Mouse (Mus musculus): Measurements from ENCODE around the gene Gja1. TPM values are rescaled to one million over a fixed set of nuclear protein-coding genes. Genes with fewer than 3 reads are reported as not detected.
"Not testable (repeated sequence)": the region's sequence is repeated elsewhere in the genome, so short reads cannot be mapped to it uniquely, and the experiment has no call there.

Gja1 gene
- polyA plus RNA-seq, 1 experiment from 2014 or later, result 7.3 TPM

- ATAC-seq (ENCODE audit: low read depth) (no peak), DNase-seq (no peak)
- WGBS (ENCODE audit: insufficient replicate concordance), result 76% methylated on average over 13 of the region's 13 CpGs
- no peak overlapping the region for H3K4me3 ChIP-seq (replicated peaks)
- H3K4me2 ChIP-seq, result no peak overlapping the region
- H3K27me3 ChIP-seq, result no peaks in the 10 kb centered on the region
- no peaks in the 10 kb centered on the region for H3K9me3 ChIP-seq (replicated peaks)
- no peak overlapping the region for H3K9ac ChIP-seq
- peaks cover 11% of the 10 kb centered on the region for H3K36me3 ChIP-seq
- H3K27ac ChIP-seq, result no peak overlapping the region
- H3K4me1 ChIP-seq (replicated peaks), result no peaks in the 10 kb centered on the region
Measured at GRCm38 (mm10) chr10:56385195-56386109, 8.3 kb downstream of the Gja1 start.

GRCm38 (mm10) chr10:56393095-56393784 is 16.1 kb downstream of the Gja1 start:
- no peak for ATAC-seq (ENCODE audit: low read depth)
- no peak for DNase-seq
- H3K4me2 ChIP-seq, result no peak overlapping the region

GRCm38 (mm10) chr10:56393815-56394417 is 16.8 kb downstream of the Gja1 start:
- not testable (repeated sequence) for H3K36me3 ChIP-seq; H3K4me1 ChIP-seq (replicated peaks); H3K9me3 ChIP-seq (replicated peaks); H3K27ac ChIP-seq; H3K27me3 ChIP-seq; ATAC-seq (ENCODE audit: low read depth); DNase-seq; H3K9ac ChIP-seq; H3K4me3 ChIP-seq (replicated peaks); H3K4me2 ChIP-seq
- 63% methylated on average over 7 of the region's 7 CpGs for WGBS (ENCODE audit: insufficient replicate concordance)

More at GRCm38 (mm10) chr10:56393095-56393784, 16.1 kb downstream of the Gja1 start:
- H3K9me3 ChIP-seq (replicated peaks), result no peaks in the 10 kb centered on the region
- H3K4me1 ChIP-seq (replicated peaks), result no peaks in the 10 kb centered on the region
- H3K27me3 ChIP-seq, result no peaks in the 10 kb centered on the region
- H3K4me3 ChIP-seq (replicated peaks), result no peak overlapping the region
- no peak overlapping the region for H3K27ac ChIP-seq
- peaks cover 3% of the 10 kb centered on the region for H3K36me3 ChIP-seq
- 65% methylated on average over 6 of the region's 6 CpGs for WGBS (ENCODE audit: insufficient replicate concordance)
- H3K9ac ChIP-seq, result no peak overlapping the region

GRCm38 (mm10) chr10:56397875-56398274 is 20.7 kb downstream of the Gja1 start:
- 72% methylated on average over 8 of the region's 8 CpGs for WGBS (ENCODE audit: insufficient replicate concordance)
- DNase-seq, result no peak
- H3K27ac ChIP-seq, result no peak overlapping the region
- H3K4me1 ChIP-seq (replicated peaks), result no peaks in the 10 kb centered on the region
- H3K4me3 ChIP-seq (replicated peaks), result no peak overlapping the region
- H3K9ac ChIP-seq, result no peak overlapping the region
- no peaks in the 10 kb centered on the region for H3K9me3 ChIP-seq (replicated peaks)
- no peak overlapping the region for H3K4me2 ChIP-seq
- no peaks in the 10 kb centered on the region for H3K36me3 ChIP-seq
- ATAC-seq (ENCODE audit: low read depth), result no peak
- H3K27me3 ChIP-seq, result no peaks in the 10 kb centered on the region

GRCm38 (mm10) chr10:56398310-56398709 is 21.2 kb downstream of the Gja1 start:
- H3K27ac ChIP-seq, result no peak overlapping the region
- no peak overlapping the region for H3K9ac ChIP-seq
- H3K27me3 ChIP-seq, result no peaks in the 10 kb centered on the region
- H3K9me3 ChIP-seq (replicated peaks), result no peaks in the 10 kb centered on the region
- no peaks in the 10 kb centered on the region for H3K4me1 ChIP-seq (replicated peaks)
- no peak overlapping the region for H3K4me3 ChIP-seq (replicated peaks)
- no peaks in the 10 kb centered on the region for H3K36me3 ChIP-seq
- WGBS (ENCODE audit: insufficient replicate concordance), result 62% methylated on average over 2 of the region's 2 CpGs
- no peak overlapping the region for H3K4me2 ChIP-seq
- no peak for DNase-seq
- ATAC-seq (ENCODE audit: low read depth), result no peak

- H3K27me3 ChIP-seq; H3K4me1 ChIP-seq (replicated peaks); H3K4me2 ChIP-seq; DNase-seq; ATAC-seq (ENCODE audit: low read depth); H3K4me3 ChIP-seq (replicated peaks); H3K27ac ChIP-seq; H3K9ac ChIP-seq; H3K9me3 ChIP-seq (replicated peaks); H3K36me3 ChIP-seq: not testable (repeated sequence)
- 77% methylated on average over 8 of the region's 8 CpGs for WGBS (ENCODE audit: insufficient replicate concordance)
Measured at GRCm38 (mm10) chr10:56401396-56401795, 24.3 kb downstream of the Gja1 start.

GRCm38 (mm10) chr10:56405934-56406333 is 28.8 kb downstream of the Gja1 start:
- 59% methylated on average over 9 of the region's 9 CpGs for WGBS (ENCODE audit: insufficient replicate concordance)
- no peak overlapping the region for H3K4me3 ChIP-seq (replicated peaks)
- H3K4me2 ChIP-seq, result no peak overlapping the region
- H3K9me3 ChIP-seq (replicated peaks), result no peaks in the 10 kb centered on the region
- ATAC-seq (ENCODE audit: low read depth), result no peak
- no peak for DNase-seq
- H3K4me1 ChIP-seq (replicated peaks), result no peaks in the 10 kb centered on the region
- H3K9ac ChIP-seq, result no peak overlapping the region
- no peaks in the 10 kb centered on the region for H3K36me3 ChIP-seq
- no peaks in the 10 kb centered on the region for H3K27me3 ChIP-seq
- no peak overlapping the region for H3K27ac ChIP-seq

- Histone ChIP-seq H3K36me3 (no peaks in the 10 kb centered on the region), H3K9ac (no peak overlapping the region), H3K27me3 (no peaks in the 10 kb centered on the region), H3K4me1 (replicated peaks) (no peaks in the 10 kb centered on the region), H3K9me3 (replicated peaks) (no peaks in the 10 kb centered on the region), H3K4me2 (no peak overlapping the region), H3K4me3 (replicated peaks) (no peak overlapping the region), H3K27ac (no peak overlapping the region)
- DNase-seq (no peak), ATAC-seq (ENCODE audit: low read depth) (no peak)
- WGBS (ENCODE audit: insufficient replicate concordance), result 60% methylated on average over 6 of the region's 6 CpGs
Measured at GRCm38 (mm10) chr10:56406386-56407130, 29.4 kb downstream of the Gja1 start.

- Histone ChIP-seq H3K9me3 (replicated peaks) (no peaks in the 10 kb centered on the region), H3K4me1 (replicated peaks) (no peaks in the 10 kb centered on the region), H3K36me3 (no peaks in the 10 kb centered on the region), H3K4me3 (replicated peaks) (no peak overlapping the region), H3K9ac (no peak overlapping the region), H3K27ac (no peak overlapping the region), H3K4me2 (no peak overlapping the region), H3K27me3 (no peaks in the 10 kb centered on the region)
- WGBS (ENCODE audit: insufficient replicate concordance), result 64% methylated on average over 7 of the region's 7 CpGs
- no peak for ATAC-seq (ENCODE audit: low read depth)
- no peak for DNase-seq
Measured at GRCm38 (mm10) chr10:56415894-56416570, 38.9 kb downstream of the Gja1 start.

GRCm38 (mm10) chr10:56422518-56422917 is 45.4 kb downstream of the Gja1 start:
- H3K36me3 ChIP-seq, result no peaks in the 10 kb centered on the region
- H3K4me3 ChIP-seq (replicated peaks), result no peak overlapping the region
- H3K27me3 ChIP-seq, result no peaks in the 10 kb centered on the region
- H3K9ac ChIP-seq, result no peak overlapping the region
- H3K4me2 ChIP-seq, result no peak overlapping the region
- H3K27ac ChIP-seq, result no peak overlapping the region
- DNase-seq (no peak), ATAC-seq (ENCODE audit: low read depth) (no peak)
- no peaks in the 10 kb centered on the region for H3K9me3 ChIP-seq (replicated peaks)
- no peaks in the 10 kb centered on the region for H3K4me1 ChIP-seq (replicated peaks)
- 59% methylated on average over 4 of the region's 4 CpGs for WGBS (ENCODE audit: insufficient replicate concordance)
